Mouse (Mus musculus) embryonic fibroblast, embryonic 13.5 days (primary cell): Measurements from ENCODE around the gene 5031439G07Rik.

ENCODE experiments used
- CTCF ChIP-seq: IDR thresholded peaks from 2 replicates; pipeline ENCODE4 v1.5.1; 2011; ENCODE audit warnings: mild to moderate bottlenecking, control low read depth, low read length, moderate library complexity, borderline replicate concordance; ENCODE audit not compliant: insufficient read depth
- POLR2A ChIP-seq: IDR thresholded peaks from 2 replicates; pipeline ENCODE4 v1.6.1; 2011; ENCODE audit warnings: low read depth, mild to moderate bottlenecking, control low read depth, low read length, moderate library complexity

DNA sequence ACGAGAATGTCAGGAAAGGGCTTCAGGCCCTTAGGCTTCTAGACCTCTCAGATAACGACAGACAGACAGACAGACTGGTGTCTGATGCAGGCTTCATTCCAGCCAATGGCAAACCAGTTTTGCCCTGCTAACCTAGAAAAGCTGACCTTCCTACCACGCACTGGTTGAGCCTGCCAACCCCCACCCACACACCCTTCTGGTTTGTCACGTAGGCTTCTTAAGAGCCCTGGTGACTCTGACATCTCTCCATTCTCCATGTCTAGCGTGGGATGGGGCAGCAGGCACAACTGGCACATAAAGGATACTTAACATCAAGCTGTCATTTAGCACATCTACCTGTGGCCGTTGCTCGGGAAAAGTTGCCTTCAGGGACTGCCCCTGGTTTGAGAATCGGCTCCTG is 21.3 kb upstream of the 5031439G07Rik start:
- TF ChIP-seq CTCF (no peak), POLR2A (no peak)
